Mouse (Mus musculus): Measurements from ENCODE around the gene Cerk. TPM values are rescaled to one million over a fixed set of nuclear protein-coding genes. Genes with fewer than 3 reads are reported as not detected.

The Cerk gene
- polyA plus RNA-seq, 1 experiment from 2014 or later = 19.0 TPM

Other genes with a start within 250 kb of the Cerk start
- 6.6 and 7.1 TPM in 2 replicates for gene Celsr1, start 152.4 kb downstream of the Cerk start, polyA plus RNA-seq (2015; fragmentation: Nextera tagmentation; extraction: Ambion mirVana)
- gene Gramd4, start 128.4 kb downstream of the Cerk start, polyA plus RNA-seq (2015; fragmentation: Nextera tagmentation; extraction: Ambion mirVana) = 30.1 and 31.6 TPM in 2 replicates
- 10.1 and 10.7 TPM in 2 replicates for gene Tbc1d22a, start 28.3 kb upstream of the Cerk start, polyA plus RNA-seq (2015; fragmentation: Nextera tagmentation; extraction: Ambion mirVana)